Mouse (Mus musculus) left cerebral cortex, postnatal 14 days (tissue): ENCODE measurements around the gene Adssl1. TPM values are rescaled to one million over a fixed set of nuclear protein-coding genes. Genes with fewer than 3 reads are reported as not detected.

ENCODE experiments used
- DNase-seq, 2 experiments: peaks; one replicate each; pipeline ENCODE4 v3.0.0; 2021 to 2022; ENCODE audit warnings: low spot score in 2 of 2, mixed read lengths in 1 of 2
- intact Hi-C: fragments of 180-260 bp; cut with DNase I; formaldehyde crosslinking; loops from one replicate; pipeline ENCODE4 v1.15.1; 2025
- total RNA-seq, 2 experiments: library from RNA; stranded (reverse); gene quantifications; 2 replicates each; pipeline ENCODE4 v1.2.3; 2021

The Adssl1 gene
- total RNA-seq, 2 experiments from 2014 or later, result 6.5 to 8.4 TPM

GRCm38 (mm10) chr12:112644180-112644854, 24.5 kb downstream of the Adssl1 start, which contains the start of gene Siva1:
Gene Siva1, plus strand, starts transcription at chr12:112644679.
- intact Hi-C loops, result no loop called here
- DNase-seq, result peak; percentile 96 to 97

- intact Hi-C loops, result no loop called here
- DNase-seq, result no peak
Observed at GRCm38 (mm10) chr12:112644855-112645506, 25.1 kb downstream of the Adssl1 start.

GRCm38 (mm10) chr12:112646139-112646538, 26.3 kb downstream of the Adssl1 start:
- intact Hi-C loops, result no loop called here
- no peak for DNase-seq

GRCm38 (mm10) chr12:112648081-112648480, 28.2 kb downstream of the Adssl1 start:
- intact Hi-C loops, result no loop called here
- DNase-seq, result no peak

- DNase-seq, result no peak
- intact Hi-C loops, result loop anchor here (2.0 kb wide), 1 partner anchor 55 kb away; no protein-coding TSS in a partner anchor
Observed at GRCm38 (mm10) chr12:112651778-112652439, 32.1 kb downstream of the Adssl1 start.

- peak; percentile 90 for DNase-seq
- intact Hi-C loops, result loop anchor here (2.0 kb wide), 1 partner anchor 54 kb away; no protein-coding TSS in a partner anchor
Observed at GRCm38 (mm10) chr12:112653157-112653824, 33.4 kb downstream of the Adssl1 start.

- no peak for DNase-seq
- intact Hi-C loops, result no loop called here
Observed at GRCm38 (mm10) chr12:112654076-112654475, 34.2 kb downstream of the Adssl1 start.

- DNase-seq, result no peak
- intact Hi-C loops, result no loop called here
Observed at GRCm38 (mm10) chr12:112658619-112659018, 38.8 kb downstream of the Adssl1 start.

- DNase-seq, result peak; percentile 63 to 65
- intact Hi-C loops, result no loop called here
Observed at GRCm38 (mm10) chr12:112659109-112659508, 39.3 kb downstream of the Adssl1 start.

- DNase-seq, result no peak
- intact Hi-C loops, result no loop called here
Observed at GRCm38 (mm10) chr12:112660576-112661326, 40.9 kb downstream of the Adssl1 start.

- intact Hi-C loops, result no loop called here
- DNase-seq, result no peak
Observed at GRCm38 (mm10) chr12:112661327-112661605, 41.4 kb downstream of the Adssl1 start.

- intact Hi-C loops, result no loop called here
- DNase-seq, result no peak
Observed at GRCm38 (mm10) chr12:112661851-112662250, 42.0 kb downstream of the Adssl1 start.

GRCm38 (mm10) chr12:112663303-112663702, 43.5 kb downstream of the Adssl1 start:
- DNase-seq, result no peak
- intact Hi-C loops, result no loop called here

- intact Hi-C loops, result no loop called here
- no peak for DNase-seq
Observed at GRCm38 (mm10) chr12:112663716-112664115, 43.9 kb downstream of the Adssl1 start.

GRCm38 (mm10) chr12:112664124-112664523, 44.3 kb downstream of the Adssl1 start:
- intact Hi-C loops, result no loop called here
- DNase-seq, result no peak

GRCm38 (mm10) chr12:112664656-112665055, 44.8 kb downstream of the Adssl1 start:
- intact Hi-C loops, result no loop called here
- DNase-seq, result no peak

- peak; percentile 83 to 86 for DNase-seq
- intact Hi-C loops, result no loop called here
Observed at GRCm38 (mm10) chr12:112665445-112665844, 45.6 kb downstream of the Adssl1 start.

- intact Hi-C loops, result no loop called here
- no peak for DNase-seq
Observed at GRCm38 (mm10) chr12:112665881-112666544, 46.2 kb downstream of the Adssl1 start.
